Mouse (Mus musculus): ENCODE results near the gene Zfp488.

Zfp488 gene

DNA sequence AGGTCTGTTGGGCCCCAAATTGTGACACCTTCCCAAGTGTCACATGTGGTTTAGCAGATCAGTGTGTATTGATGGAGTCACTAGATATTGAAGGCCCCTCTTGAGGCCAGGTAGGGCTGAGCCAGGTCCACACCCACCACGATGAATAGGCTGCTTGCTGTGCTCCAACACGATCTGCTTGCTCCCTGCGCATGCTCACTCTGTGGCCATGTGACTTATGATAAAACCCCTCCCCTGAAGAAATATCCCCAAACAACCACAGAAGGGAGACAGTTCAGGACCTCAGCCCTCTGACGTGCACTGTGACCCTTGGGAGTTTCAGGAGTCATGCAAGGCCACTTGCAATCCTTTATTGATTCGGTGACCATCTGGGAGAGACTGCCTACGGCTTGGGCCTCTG lies 32.4 kb downstream of the Zfp488 start:
- DNase-seq (ENCODE audit: low read depth, low spot score), result no peak

- DNase-seq (ENCODE audit: low read depth, low spot score), result no peak
Measured at GRCm38 (mm10) chr14:33942222-33942621, 36.3 kb downstream of the Zfp488 start.

- DNase-seq (ENCODE audit: low read depth, low spot score), result no peak
Measured at GRCm38 (mm10) chr14:33940739-33941138, 37.8 kb downstream of the Zfp488 start, which contains the start of gene Gdf2. Gdf2 (plus strand) TSS chr14:33941039.

DNA sequence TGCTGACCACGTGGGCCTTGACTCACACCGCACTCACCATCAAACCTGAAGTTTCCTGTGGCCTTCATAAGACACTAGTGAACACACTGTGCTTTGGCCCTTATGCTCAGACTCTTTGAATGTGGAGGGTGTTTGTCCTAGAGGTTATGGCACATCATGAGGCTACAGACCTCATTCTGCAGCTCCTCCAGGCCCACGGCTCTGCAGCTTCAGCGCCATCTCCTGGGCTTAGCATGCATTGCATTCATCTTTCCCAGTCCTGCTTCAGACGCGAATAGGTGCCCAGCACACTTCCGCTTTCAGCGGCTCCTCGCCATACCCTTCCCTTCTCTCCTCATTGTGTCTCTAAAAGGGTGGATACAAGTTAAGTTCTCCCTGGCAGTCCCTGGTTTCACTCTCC lies 39.4 kb downstream of the Zfp488 start:
- DNase-seq (ENCODE audit: low read depth, low spot score), result no peak

- DNase-seq (ENCODE audit: low read depth, low spot score), result no peak
Measured at GRCm38 (mm10) chr14:33933778-33934317, 44.7 kb downstream of the Zfp488 start.

GRCm38 (mm10) chr14:33932935-33933703 lies 45.4 kb downstream of the Zfp488 start:
- no peak for DNase-seq (ENCODE audit: low read depth, low spot score)

DNA sequence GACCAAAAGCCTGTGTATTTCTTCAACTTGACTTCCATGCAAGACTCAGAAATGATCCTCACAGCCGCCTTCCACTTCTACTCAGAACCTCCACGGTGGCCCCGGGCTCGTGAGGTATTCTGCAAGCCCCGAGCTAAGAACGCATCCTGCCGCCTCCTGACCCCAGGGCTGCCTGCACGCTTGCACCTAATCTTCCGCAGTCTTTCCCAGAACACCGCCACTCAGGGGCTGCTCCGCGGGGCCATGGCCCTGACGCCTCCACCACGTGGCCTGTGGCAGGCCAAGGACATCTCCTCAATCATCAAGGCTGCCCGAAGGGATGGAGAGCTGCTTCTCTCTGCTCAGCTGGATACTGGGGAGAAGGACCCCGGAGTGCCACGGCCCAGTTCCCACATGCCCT lies 46.7 kb downstream of the Zfp488 start:
- no peak for DNase-seq (ENCODE audit: low read depth, low spot score)

- DNase-seq (ENCODE audit: low read depth, low spot score), result no peak
Measured at GRCm38 (mm10) chr14:33923168-33924070, 55.1 kb downstream of the Zfp488 start, which contains the start of gene Gdf10. Gdf10 (plus strand) TSS chr14:33923587.

DNA sequence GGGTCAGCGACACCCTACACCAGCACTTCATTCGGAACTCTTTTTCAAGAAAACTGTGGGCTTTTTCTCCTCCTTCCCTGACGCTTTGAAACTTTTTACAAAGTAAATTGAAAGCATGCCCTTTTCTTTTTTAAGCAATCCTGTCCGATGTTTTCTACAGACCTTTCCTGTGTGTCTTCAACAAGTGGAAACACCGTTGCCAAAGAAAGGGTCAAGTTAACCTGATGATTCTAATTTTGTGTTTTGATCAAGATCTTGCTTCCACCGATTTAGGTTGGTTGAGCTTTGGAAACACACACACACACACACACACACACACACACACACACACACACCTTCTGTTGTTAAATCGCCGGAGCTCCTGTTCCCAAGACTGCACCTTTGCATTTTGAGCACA lies 55.8 kb downstream of the Zfp488 start:
- no peak for DNase-seq (ENCODE audit: low read depth, low spot score)

DNA sequence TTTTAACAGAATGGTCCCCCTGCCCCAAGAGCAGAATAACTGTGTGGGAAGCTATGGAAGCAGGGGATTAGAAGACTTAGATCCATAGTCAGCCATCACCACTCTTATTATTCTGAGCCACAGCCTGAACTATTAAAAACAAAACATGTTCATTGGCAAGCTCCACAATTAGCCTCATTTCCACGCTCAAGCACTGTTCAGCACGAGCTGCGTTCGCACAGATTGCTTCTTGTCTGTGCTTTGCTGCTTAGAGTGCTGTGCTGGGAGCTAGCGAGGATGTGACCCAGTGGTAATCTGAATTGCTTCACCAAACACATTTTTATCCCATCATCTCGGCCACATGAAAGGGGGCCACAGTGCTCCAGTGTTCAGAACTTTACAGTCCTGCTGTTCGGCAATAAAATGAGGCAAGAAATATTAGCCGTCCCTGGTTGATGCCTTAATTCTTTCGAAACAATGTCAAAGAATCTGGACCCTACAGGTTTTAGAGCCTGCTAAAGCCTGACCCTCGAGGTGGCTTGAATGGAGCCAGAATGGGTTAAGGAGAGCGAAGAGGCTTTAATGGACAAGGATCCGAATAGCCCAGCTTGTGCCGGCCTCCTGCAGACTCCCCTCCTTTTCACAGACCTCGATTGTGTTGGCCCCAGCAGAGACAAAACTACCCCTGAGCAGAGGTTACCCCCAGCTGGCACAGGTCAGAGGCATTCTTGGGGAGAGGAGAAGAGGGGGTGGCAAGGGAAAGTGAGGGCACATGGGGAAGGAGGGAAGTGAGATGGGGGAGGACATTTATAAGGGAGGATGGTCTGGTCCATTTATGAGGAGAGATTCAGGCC lies 57.6 kb downstream of the Zfp488 start:
- DNase-seq (ENCODE audit: low read depth, low spot score), result no peak

All from embryo, embryonic 11.5 days (tissue).